Comparison of ENCODE assay signal across 9 mouse cellular contexts in the genomic region with DNA sequence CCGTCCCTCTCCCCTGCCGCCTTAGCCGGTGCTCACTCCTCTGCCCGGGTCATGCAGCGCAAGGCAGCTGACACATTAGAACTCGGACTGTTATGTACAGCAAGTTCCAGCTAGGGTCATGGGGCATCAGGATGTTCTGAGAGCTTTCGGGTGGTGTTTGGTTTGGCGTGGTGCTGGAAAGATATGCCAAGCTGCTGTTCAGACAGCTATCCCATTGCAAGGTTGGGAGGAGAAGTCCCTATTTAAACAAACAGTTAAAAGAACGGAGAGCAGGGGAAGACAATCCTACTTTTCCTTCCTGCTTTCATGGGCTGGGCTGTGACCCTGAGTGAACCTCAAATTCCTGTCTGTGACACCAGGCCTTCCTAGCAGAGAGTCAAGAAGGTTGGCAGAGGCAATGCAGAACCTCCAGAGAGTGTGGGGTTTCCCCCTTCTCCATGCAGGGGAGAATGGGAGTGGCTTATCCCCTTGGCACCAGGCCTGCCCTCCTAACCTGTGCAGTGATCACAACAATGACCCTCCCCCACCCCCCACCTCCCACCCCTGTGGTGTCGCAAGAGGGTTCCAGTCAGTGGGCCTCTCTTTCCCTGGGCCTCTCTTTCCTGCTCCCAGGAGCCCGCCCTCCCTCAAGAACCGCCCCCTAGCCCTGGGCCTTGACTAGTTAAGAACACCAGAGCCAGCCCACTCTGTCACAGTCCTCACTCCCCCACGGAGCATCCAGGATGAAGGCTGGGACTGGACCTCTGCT. TPM values are rescaled to one million over a fixed set of nuclear protein-coding genes. Genes with fewer than 3 reads are reported as not detected.
A peak's percentile ranks its signal among the peaks of the same experiment; 100 is the strongest.
DNase-seq lines count a peak whose midpoint lies in the region; ATAC-seq and TF ChIP-seq lines count a peak whose summit lies in the region.
"Had no signal": no experiment of that assay in that cellular context is flagged by ENCODE, and none has a peak within 500 bp of the region (broad histone marks: within the 10 kb centered on the region; RNA-seq: fewer than 3 reads in every experiment).

Gene Lbp, plus strand, starts transcription at position 546 of the 748 bp plus-strand sequence.

- WGBS in hindbrain, embryonic 10.5 days: 40% methylated on average over 13 of the region's 13 CpGs
- 50% methylated on average over 12 of the region's 13 CpGs for WGBS in hindbrain, embryonic 14.5 days
- WGBS in intestine, embryonic 16.5 days: 24% methylated on average over 12 of the region's 13 CpGs
- 16% methylated on average over 13 of the region's 13 CpGs for WGBS in liver, postnatal 0 days (ENCODE audit: insufficient replicate concordance)
- WGBS in stomach, embryonic 14.5 days: 21% methylated on average over 13 of the region's 13 CpGs

- H3K27ac ChIP-seq in hindbrain, embryonic 10.5 days: peak within 1 kb of the TSS; percentile 66
- no peak within 1 kb of the TSS for H3K27ac ChIP-seq in hindbrain, embryonic 14.5 days
- peak within 1 kb of the TSS; percentile 25; the same call in 1 of the 2 replicates for H3K27ac ChIP-seq in intestine, embryonic 16.5 days (ENCODE audit: low read length)
- peak within 1 kb of the TSS; percentile 91 for H3K27ac ChIP-seq in liver, postnatal 0 days (ENCODE audit: low read depth)
- H3K27ac ChIP-seq in stomach, embryonic 14.5 days (ENCODE audit: low read length): no peak within 1 kb of the TSS

- no peaks in the 10 kb centered on the region for H3K9me3 ChIP-seq in hindbrain, embryonic 10.5 days
- H3K9me3 ChIP-seq in hindbrain, embryonic 14.5 days (ENCODE audit: control insufficient read depth, low read length): no peaks in the 10 kb centered on the region
- no peaks in the 10 kb centered on the region for H3K9me3 ChIP-seq in intestine, embryonic 16.5 days (ENCODE audit: control insufficient read depth, low read length)
- no peaks in the 10 kb centered on the region for H3K9me3 ChIP-seq in liver, postnatal 0 days (ENCODE audit: low read length)
- H3K9me3 ChIP-seq in stomach, embryonic 14.5 days (ENCODE audit: control insufficient read depth, low read depth, low read length): no peaks in the 10 kb centered on the region

- no peak within 1 kb of the TSS for H3K9ac ChIP-seq in hindbrain, embryonic 14.5 days
- H3K9ac ChIP-seq in intestine, embryonic 16.5 days (ENCODE audit: low read depth, low read length): no peak within 1 kb of the TSS
- H3K9ac ChIP-seq in liver, postnatal 0 days (replicated peaks): peak within 1 kb of the TSS; percentile 68
- H3K9ac ChIP-seq in stomach, embryonic 14.5 days (replicated peaks; ENCODE audit: low read depth, low read length): no peak within 1 kb of the TSS

- peak; percentile 61; the same call in 1 of the 2 replicates for TF ChIP-seq EP300 in liver, postnatal 0 days (IDR thresholded peaks at IDR 0.05; ENCODE audit: low read depth)

- H3K4me2 ChIP-seq in hindbrain, embryonic 14.5 days (replicated peaks): no peak within 1 kb of the TSS
- H3K4me2 ChIP-seq in intestine, embryonic 16.5 days (ENCODE audit: low read depth, low read length): 0 out of 2 replicates have a peak within 1 kb of the TSS, but pooled peaks have one; percentile 20
- H3K4me2 ChIP-seq in liver, postnatal 0 days (ENCODE audit: low read depth, low read length): peak within 1 kb of the TSS; percentile 68
- no peak within 1 kb of the TSS for H3K4me2 ChIP-seq in stomach, embryonic 14.5 days (replicated peaks; ENCODE audit: low read depth, low read length)

- H3K27me3 ChIP-seq in hindbrain, embryonic 10.5 days (ENCODE audit: insufficient read depth, poor library complexity, severe bottlenecking): no peaks in the 10 kb centered on the region
- H3K27me3 ChIP-seq in hindbrain, embryonic 14.5 days (ENCODE audit: control insufficient read depth, insufficient read depth, low read length): no peaks in the 10 kb centered on the region
- H3K27me3 ChIP-seq in intestine, embryonic 16.5 days (replicated peaks; ENCODE audit: control insufficient read depth, insufficient read depth, low read length): no peaks in the 10 kb centered on the region
- H3K27me3 ChIP-seq in liver, postnatal 0 days (ENCODE audit: insufficient read depth, low read length): no peaks in the 10 kb centered on the region
- no peaks in the 10 kb centered on the region for H3K27me3 ChIP-seq in stomach, embryonic 14.5 days (ENCODE audit: control insufficient read depth, insufficient read depth, low read length)

- no peak within 1 kb of the TSS for H3K4me3 ChIP-seq in hindbrain, embryonic 10.5 days
- H3K4me3 ChIP-seq in hindbrain, embryonic 14.5 days (replicated peaks; ENCODE audit: low read length): no peak within 1 kb of the TSS
- H3K4me3 ChIP-seq in intestine, embryonic 16.5 days (ENCODE audit: low read length): no peak within 1 kb of the TSS
- H3K4me3 ChIP-seq in liver, postnatal 0 days (ENCODE audit: low read depth, low read length): peak within 1 kb of the TSS; percentile 46
- no peak within 1 kb of the TSS for H3K4me3 ChIP-seq in stomach, embryonic 14.5 days (ENCODE audit: low read depth, low read length)

- H3K36me3 ChIP-seq in hindbrain, embryonic 10.5 days: no peaks in the 10 kb centered on the region
- no peaks in the 10 kb centered on the region for H3K36me3 ChIP-seq in hindbrain, embryonic 14.5 days (replicated peaks; ENCODE audit: control insufficient read depth, insufficient read depth)
- H3K36me3 ChIP-seq in intestine, embryonic 16.5 days (ENCODE audit: control insufficient read depth, insufficient read depth, low read length): no peaks in the 10 kb centered on the region
- H3K36me3 ChIP-seq in liver, postnatal 0 days (replicated peaks; ENCODE audit: insufficient read depth, low read length): peaks cover 14% of the 10 kb centered on the region
- no peaks in the 10 kb centered on the region for H3K36me3 ChIP-seq in stomach, embryonic 14.5 days (ENCODE audit: control insufficient read depth, insufficient read depth, low read length)

- peaks cover 15% of the 10 kb centered on the region for H3K4me1 ChIP-seq in hindbrain, embryonic 10.5 days (replicated peaks)
- H3K4me1 ChIP-seq in hindbrain, embryonic 14.5 days (replicated peaks; ENCODE audit: control insufficient read depth, insufficient read depth, low read length): no peaks in the 10 kb centered on the region
- peaks cover 9% of the 10 kb centered on the region; the same call in 1 of the 2 replicates for H3K4me1 ChIP-seq in intestine, embryonic 16.5 days (ENCODE audit: control insufficient read depth, insufficient read depth, low read length)
- H3K4me1 ChIP-seq in liver, postnatal 0 days (ENCODE audit: insufficient read depth): peaks cover 23% of the 10 kb centered on the region
- H3K4me1 ChIP-seq in stomach, embryonic 14.5 days (ENCODE audit: control insufficient read depth, insufficient read depth, low read length): peaks cover 7% of the 10 kb centered on the region; the same call in 1 of the 2 replicates

- DNase-seq in hindbrain, embryonic 10.5 days (ENCODE audit: low spot score): peak; percentile 40
- DNase-seq in hindbrain, embryonic 14.5 days (ENCODE audit: low spot score): no peak
- DNase-seq in gastrocnemius, postnatal 10 days: peak; percentile 24
- peak; percentile 89 for DNase-seq in liver, postnatal 0 days
- DNase-seq in layer of hippocampus, postnatal 36 days: no peak
- DNase-seq in frontal cortex, postnatal 25 days (ENCODE audit: low spot score in 2 of 2): no peak

- TF ChIP-seq CTCF in liver, postnatal 0 days (IDR thresholded peaks at IDR 0.05; ENCODE audit: low read depth): no peak

- ATAC-seq in hindbrain, embryonic 14.5 days (ENCODE audit: low FRiP score): no peak; the same call in 1 of the 2 replicates
- peak; percentile 89 for ATAC-seq in intestine, embryonic 16.5 days
- peak; percentile 87 for ATAC-seq in liver, postnatal 0 days
- ATAC-seq in stomach, embryonic 14.5 days (ENCODE audit: insufficient number of reproducible peaks, insufficient read depth, low FRiP score, low read depth): peak; percentile 80; the same call in 1 of the 2 replicates

RNA-seq across cellular contexts. Expression of gene Lbp, which starts in this region (rescaled TPM):
- 2.2 and 3.4 TPM in 2 replicates for polyA plus RNA-seq in hindbrain, embryonic 10.5 days (2016; fragmentation: Nextera tagmentation; extraction: Ambion mirVana)
- 5.0 TPM in 2 replicates for polyA plus RNA-seq in hindbrain, embryonic 14.5 days (2014; fragmentation: Nextera tagmentation; extraction: Ambion mirVana)
- 10 to 100 TPM; 10.8 to 11.1 TPM for total RNA-seq in gastrocnemius, postnatal 10 days (2021)
- 3.8 and 4.6 TPM in 2 replicates for polyA plus RNA-seq in intestine, embryonic 16.5 days (2015; fragmentation: Nextera tagmentation; extraction: Ambion mirVana)
- polyA plus RNA-seq in liver, postnatal 0 days (2015; fragmentation: Nextera tagmentation; extraction: Ambion mirVana): 167 and 193 TPM in 2 replicates
- polyA plus RNA-seq in stomach, embryonic 14.5 days (2014; fragmentation: Nextera tagmentation; extraction: Ambion mirVana): 3.5 and 5.3 TPM in 2 replicates
- 1 to 10 TPM in 1 of 2 experiments, under 1 TPM in 1; 1.00 to 3.9 TPM for total RNA-seq in layer of hippocampus, postnatal 36 days (2021)
- polyA plus RNA-seq: C2C12 had no signal

Comparison
In these comparisons a context has a peak if more than half of its experiments do, and no peak if none do; other contexts are left out.
1. RNA of gene Lbp (polyA plus RNA-seq): 167 to 193 TPM in liver, postnatal 0 days; 5.0 TPM in hindbrain, embryonic 14.5 days, 3.8 to 4.6 TPM in intestine, embryonic 16.5 days, 3.5 to 5.3 TPM in stomach, embryonic 14.5 days and 2.2 to 3.4 TPM in hindbrain, embryonic 10.5 days; every median in the first group is over 10 times any median in the second.
2. DNase-seq: peak in hindbrain, embryonic 10.5 days (single experiment), gastrocnemius, postnatal 10 days (single experiment) and liver, postnatal 0 days (single experiment); none in hindbrain, embryonic 14.5 days (single experiment), layer of hippocampus, postnatal 36 days (0 of 2) and frontal cortex, postnatal 25 days (0 of 2).
3. H3K27ac ChIP-seq: peak in hindbrain, embryonic 10.5 days (single experiment), intestine, embryonic 16.5 days (single experiment) and liver, postnatal 0 days (single experiment); none in hindbrain, embryonic 14.5 days (single experiment) and stomach, embryonic 14.5 days (single experiment).
4. H3K4me2 ChIP-seq: peak in intestine, embryonic 16.5 days (single experiment) and liver, postnatal 0 days (single experiment); none in hindbrain, embryonic 14.5 days (single experiment) and stomach, embryonic 14.5 days (single experiment).